22 mouse cellular contexts compared by ENCODE assay signal in genomic region chrX:153976914-153977313, GRCm38 (mm10). TPM values are rescaled to one million over a fixed set of nuclear protein-coding genes. Genes with fewer than 3 reads are reported as not detected.
DNase-seq lines count a peak whose midpoint lies in the region; ATAC-seq lines count a peak whose summit lies in the region.
"Not testable (repeated sequence)": the region's sequence is repeated elsewhere in the genome, so short reads cannot be mapped to it uniquely, and the experiment has no call there.
"Had no signal": no experiment of that assay in that cellular context is flagged by ENCODE, and none has a peak within 500 bp of the region (broad histone marks: within the 10 kb centered on the region; RNA-seq: fewer than 3 reads in every experiment).

No protein-coding gene starts in this region.

- DNase-seq in forebrain, embryonic 14.5 days (ENCODE audit: low spot score), result not testable (repeated sequence)

- not testable (repeated sequence) for H3K4me2 ChIP-seq in forebrain, embryonic 14.5 days (ENCODE audit: low read length); hindbrain, embryonic 16.5 days (ENCODE audit: low read length); midbrain, embryonic 15.5 days

- WGBS in forebrain, embryonic 14.5 days, result no CpG with 5 or more reads among the region's 2 CpGs
- no CpG with 5 or more reads among the region's 2 CpGs for WGBS in hindbrain, embryonic 16.5 days
- no CpG with 5 or more reads among the region's 2 CpGs for WGBS in midbrain, embryonic 15.5 days

- H3K4me3 ChIP-seq in forebrain, embryonic 14.5 days (ENCODE audit: low read depth, low read length); hindbrain, embryonic 16.5 days (ENCODE audit: low read length); midbrain, embryonic 15.5 days: not testable (repeated sequence)

- not testable (repeated sequence) for H3K27ac ChIP-seq in forebrain, embryonic 14.5 days (ENCODE audit: low read depth, low read length); hindbrain, embryonic 16.5 days (ENCODE audit: low read depth, low read length); midbrain, embryonic 15.5 days

- H3K36me3 ChIP-seq in forebrain, embryonic 14.5 days (ENCODE audit: control insufficient read depth, insufficient read depth, low read length); hindbrain, embryonic 16.5 days (ENCODE audit: control insufficient read depth, insufficient read depth, low read length); midbrain, embryonic 15.5 days (replicated peaks): not testable (repeated sequence)

- not testable (repeated sequence) for H3K9me3 ChIP-seq in forebrain, embryonic 14.5 days (replicated peaks; ENCODE audit: control insufficient read depth, low read length); hindbrain, embryonic 16.5 days (ENCODE audit: control insufficient read depth, low read length); midbrain, embryonic 15.5 days

- not testable (repeated sequence) for H3K9ac ChIP-seq in forebrain, embryonic 14.5 days (ENCODE audit: low read length); hindbrain, embryonic 16.5 days (ENCODE audit: low read depth, low read length); midbrain, embryonic 15.5 days

- not testable (repeated sequence) for H3K27me3 ChIP-seq in forebrain, embryonic 14.5 days (replicated peaks; ENCODE audit: control insufficient read depth, insufficient read depth, low read length); hindbrain, embryonic 16.5 days (replicated peaks; ENCODE audit: control insufficient read depth, insufficient read depth, low read length); midbrain, embryonic 15.5 days (replicated peaks)

- not testable (repeated sequence) for H3K4me1 ChIP-seq in forebrain, embryonic 14.5 days (ENCODE audit: control insufficient read depth, insufficient read depth, low read length); hindbrain, embryonic 16.5 days (ENCODE audit: control insufficient read depth, insufficient read depth, low read depth, low read length); midbrain, embryonic 15.5 days

- 0 out of 2 replicates have a peak, but pooled peaks have one; percentile 49 for ATAC-seq in erythroid progenitor cell, adult 5-6 weeks (replicated peaks; ENCODE audit: low FRiP score, poor library complexity, severe bottlenecking)
- ATAC-seq in forebrain, embryonic 14.5 days, result 0 out of 2 replicates have a peak, but pooled peaks have one; percentile 15
- ATAC-seq in hematopoietic stem cell, adult 5-6 weeks (replicated peaks in 1 of 2; ENCODE audit: insufficient read depth in 1 of 2, low FRiP score in 2 of 2, low TSS enrichment in 1 of 2, low read depth in 1 of 2, poor library complexity in 2 of 2, severe bottlenecking in 2 of 2), result peak; percentile 53 to 71; a peak in 3 of 4 replicates
- peak; percentile 37; the same call in 1 of the 2 replicates for ATAC-seq in hindbrain, embryonic 16.5 days
- ATAC-seq in megakaryocyte-erythroid progenitor cell, adult 5-6 weeks (replicated peaks; ENCODE audit: low FRiP score, low TSS enrichment, poor library complexity, severe bottlenecking), result peak; percentile 82
- peak; percentile 55 for ATAC-seq in midbrain, embryonic 15.5 days (replicated peaks)
- 0 out of 2 replicates have a peak, but pooled peaks have one; percentile 30 for ATAC-seq in neutrophil, adult 5-6 weeks (ENCODE audit: extremely low read depth, insufficient number of reproducible peaks, low FRiP score, poor library complexity, severe bottlenecking)

RNA-seq across cellular contexts. Expression of gene Samt1, which starts 35.5 kb away (rescaled TPM):
- total RNA-seq in erythroid progenitor cell, adult 5-6 weeks (2015; ENCODE audit: low replicate concordance), result not detected in 2 replicates
- total RNA-seq in erythroid progenitor cell, adult 5-6 weeks (2017; ENCODE audit: low replicate concordance), result not detected in 2 replicates
- not detected in 2 replicates for polyA plus RNA-seq in forebrain, embryonic 14.5 days (2014; fragmentation: Nextera tagmentation; extraction: Ambion mirVana)
- not detected in 2 replicates for total RNA-seq in hematopoietic stem cell, adult 5-6 weeks (2017)
- not detected in 2 replicates for polyA plus RNA-seq in hindbrain, embryonic 16.5 days (2015; fragmentation: Nextera tagmentation; extraction: Ambion mirVana)
- total RNA-seq in megakaryocyte-erythroid progenitor cell, adult 5-6 weeks (2014; fragmentation: Nextera tagmentation), result not detected in 2 replicates
- not detected in 2 replicates for total RNA-seq in megakaryocyte-erythroid progenitor cell, adult 5-6 weeks (2017)
- polyA plus RNA-seq in midbrain, embryonic 15.5 days (2015; fragmentation: Nextera tagmentation; extraction: Ambion mirVana), result not detected in 2 replicates
- not detected in 2 replicates for total RNA-seq in neutrophil, adult 5-6 weeks (2017)
- total RNA-seq: adrenal gland, postnatal 10 days; adrenal gland, postnatal 4 days; forebrain, postnatal 0 days; gastrocnemius, adult 2 months; gastrocnemius, postnatal 25 days; heart, postnatal 36 days; MEL had no signal
- polyA plus RNA-seq: brain, embryonic 14.5 days; cortical plate, adult 2 months; embryonic facial prominence, embryonic 12.5 days; forebrain, postnatal 0 days; heart, embryonic 13.5 days; heart, postnatal 0 days; hindbrain, embryonic 15.5 days; inflammation-experienced regulatory T-cells, adult 6 months; intestine, postnatal 0 days had no signal

RNA-seq across cellular contexts. Expression of gene 4921511M17Rik, which starts 56.7 kb away (rescaled TPM):
- not detected in 2 replicates for total RNA-seq in erythroid progenitor cell, adult 5-6 weeks (2015; ENCODE audit: low replicate concordance)
- not detected in 2 replicates for total RNA-seq in erythroid progenitor cell, adult 5-6 weeks (2017; ENCODE audit: low replicate concordance)
- polyA plus RNA-seq in forebrain, embryonic 14.5 days (2014; fragmentation: Nextera tagmentation; extraction: Ambion mirVana), result not detected in 2 replicates
- not detected in 2 replicates for total RNA-seq in hematopoietic stem cell, adult 5-6 weeks (2017)
- polyA plus RNA-seq in hindbrain, embryonic 16.5 days (2015; fragmentation: Nextera tagmentation; extraction: Ambion mirVana), result not detected in 2 replicates
- not detected in 2 replicates for total RNA-seq in megakaryocyte-erythroid progenitor cell, adult 5-6 weeks (2014; fragmentation: Nextera tagmentation)
- not detected in 2 replicates for total RNA-seq in megakaryocyte-erythroid progenitor cell, adult 5-6 weeks (2017)
- not detected in 2 replicates for polyA plus RNA-seq in midbrain, embryonic 15.5 days (2015; fragmentation: Nextera tagmentation; extraction: Ambion mirVana)
- total RNA-seq in neutrophil, adult 5-6 weeks (2017), result not detected in 2 replicates
- total RNA-seq: adrenal gland, postnatal 10 days; adrenal gland, postnatal 4 days; forebrain, postnatal 0 days; gastrocnemius, adult 2 months; gastrocnemius, postnatal 25 days; heart, postnatal 36 days; MEL had no signal
- polyA plus RNA-seq: brain, embryonic 14.5 days; cortical plate, adult 2 months; embryonic facial prominence, embryonic 12.5 days; forebrain, postnatal 0 days; heart, embryonic 13.5 days; heart, postnatal 0 days; hindbrain, embryonic 15.5 days; inflammation-experienced regulatory T-cells, adult 6 months; intestine, postnatal 0 days had no signal

Comparison
In these comparisons a context has a peak if more than half of its experiments do, and no peak if none do; other contexts are left out.
1. ATAC-seq: peak in every context shown above with its lines; median percentile 82 in megakaryocyte-erythroid progenitor cell, adult 5-6 weeks; 62 in hematopoietic stem cell, adult 5-6 weeks; 55 in midbrain, embryonic 15.5 days; 49 in erythroid progenitor cell, adult 5-6 weeks; 37 in hindbrain, embryonic 16.5 days; 30 in neutrophil, adult 5-6 weeks; 15 in forebrain, embryonic 14.5 days.